Mouse (Mus musculus): ENCODE measurements at regions not wholly inside any gene's neighbourhood (a gene's known extent, or its start where the extent isn't known, plus 50 kb on each side); places are given as distances from the start of the nearest gene placed in this dataset.

DNA sequence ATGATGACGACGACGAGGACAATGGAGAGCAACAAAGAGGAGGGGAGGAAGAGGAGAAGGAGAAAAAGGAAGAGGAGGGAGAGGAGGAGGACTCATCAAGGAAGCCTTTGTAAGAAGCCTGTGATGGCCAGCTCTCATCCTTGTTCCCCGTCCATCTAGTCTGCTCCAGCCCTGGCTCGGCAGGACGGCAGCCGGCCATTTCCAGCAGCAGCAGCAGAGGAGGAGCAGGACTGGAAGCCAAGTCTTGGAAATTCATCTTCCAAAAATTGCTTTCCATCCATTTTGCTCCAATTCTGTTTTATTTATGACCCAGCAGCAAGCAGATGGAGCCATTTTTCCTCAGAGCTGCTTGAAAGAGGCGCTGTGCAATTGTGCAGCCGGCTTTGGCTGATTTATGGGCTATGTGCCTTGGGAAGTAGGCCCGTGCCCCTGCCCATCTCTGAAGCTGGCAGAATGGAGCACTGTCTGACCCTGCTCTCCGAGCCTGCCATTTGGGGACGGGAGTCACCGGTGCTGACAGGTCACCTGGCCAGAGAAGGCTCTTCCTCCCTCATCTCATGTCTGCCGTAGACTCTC lies 231.2 kb upstream of the N4bp1 start:
- TF ChIP-seq POLR2A (IDR thresholded peaks at IDR 0.05; ENCODE audit: control insufficient read depth, low read depth, low read length) (no peak), CTCF (IDR thresholded peaks at IDR 0.05; ENCODE audit: control insufficient read depth, insufficient read depth, insufficient replicate concordance, low read depth, low read length) (no peak)
